Mouse (Mus musculus): ENCODE measurements around the gene Cdc123. TPM values are rescaled to one million over a fixed set of nuclear protein-coding genes. Genes with fewer than 3 reads are reported as not detected.

Cdc123 gene
- total and polyA plus RNA-seq, 2 experiments from 2014 or later = 52.6 to 161 TPM

- Histone ChIP-seq H3K9ac (replicated peaks; ENCODE audit: low read depth, low read length) (no peak overlapping the region), H3K27me3 (ENCODE audit: control insufficient read depth, insufficient read depth, low read length) (no peaks in the 10 kb centered on the region), H3K9me3 (replicated peaks; ENCODE audit: control insufficient read depth, low read length) (peaks cover 4% of the 10 kb centered on the region; the same call in 1 of the 2 replicates), H3K4me3 (ENCODE audit: low read depth, low read length) (no peak overlapping the region), H3K36me3 (replicated peaks; ENCODE audit: control insufficient read depth, insufficient read depth, low read length) (no peaks in the 10 kb centered on the region), H3K27ac (ENCODE audit: low read depth) (no peak overlapping the region), H3K4me2 (ENCODE audit: low read depth, low read length) (no peak overlapping the region), H3K4me1 (ENCODE audit: control insufficient read depth, insufficient read depth) (no peaks in the 10 kb centered on the region)
- WGBS = 75% methylated on average over 5 of the region's 5 CpGs
- ATAC-seq (ENCODE audit: insufficient read depth, low read depth) (no peak), DNase-seq (ENCODE audit: low spot score) (no peak)
- TF ChIP-seq CTCF (IDR thresholded peaks at IDR 0.05; ENCODE audit: low read depth) = no peak
- no peak for TF ChIP-seq EP300 (IDR thresholded peaks at IDR 0.05; ENCODE audit: low read depth)
Observed at GRCm38 (mm10) chr2:5747545-5748043, 97.4 kb downstream of the Cdc123 start.

DNA sequence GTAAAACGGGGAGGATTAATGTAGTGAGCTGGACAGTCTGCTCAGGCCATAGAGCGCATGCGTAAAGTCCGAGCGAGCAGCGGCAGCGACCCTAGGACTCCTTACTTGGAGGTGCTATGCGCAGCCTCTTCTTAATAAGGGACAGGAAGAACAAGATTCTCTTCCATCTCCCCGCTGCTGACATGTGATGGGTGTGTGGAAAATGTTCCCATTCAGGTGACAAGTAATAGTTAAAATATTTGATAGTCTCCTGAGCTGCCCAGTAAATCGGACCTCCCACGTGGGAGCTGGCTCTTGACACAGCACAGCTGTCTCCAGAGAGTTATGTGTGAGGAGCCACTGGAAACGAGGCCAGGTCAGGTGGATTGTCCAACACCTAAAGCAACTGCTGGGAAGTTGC is 98.4 kb downstream of the Cdc123 start:
- Histone ChIP-seq H3K4me1 (ENCODE audit: control insufficient read depth, insufficient read depth) (no peaks in the 10 kb centered on the region), H3K27ac (ENCODE audit: low read depth) (no peak overlapping the region), H3K27me3 (ENCODE audit: control insufficient read depth, insufficient read depth, low read length) (no peaks in the 10 kb centered on the region), H3K9me3 (replicated peaks; ENCODE audit: control insufficient read depth, low read length) (peaks cover 4% of the 10 kb centered on the region; the same call in 1 of the 2 replicates), H3K9ac (replicated peaks; ENCODE audit: low read depth, low read length) (no peak overlapping the region), H3K4me2 (ENCODE audit: low read depth, low read length) (no peak overlapping the region), H3K36me3 (replicated peaks; ENCODE audit: control insufficient read depth, insufficient read depth, low read length) (no peaks in the 10 kb centered on the region), H3K4me3 (ENCODE audit: low read depth, low read length) (no peak overlapping the region)
- no peak for ATAC-seq (ENCODE audit: insufficient read depth, low read depth)
- DNase-seq (ENCODE audit: low spot score) = no peak
- TF ChIP-seq EP300 (IDR thresholded peaks at IDR 0.05; ENCODE audit: low read depth) (no peak), CTCF (IDR thresholded peaks at IDR 0.05; ENCODE audit: low read depth) (no peak)
- 67% methylated on average over 12 of the region's 12 CpGs for WGBS

Other genes with a start within 250 kb of the Cdc123 start
- 1.1 and 5.4 TPM in 2 replicates for gene Camk1d, start 130.6 kb downstream of the Cdc123 start, total RNA-seq (2014; rRNA removed; ENCODE audit: low replicate concordance)
- 2.2 and 3.0 TPM in 2 replicates for gene Camk1d, start 130.6 kb downstream of the Cdc123 start, polyA plus RNA-seq (2015; fragmentation: Nextera tagmentation; extraction: Ambion mirVana)
- 14.1 and 15.7 TPM in 2 replicates for gene Nudt5, start 145 bp downstream of the Cdc123 start, total RNA-seq (2014; rRNA removed; ENCODE audit: low replicate concordance)
- 26.8 and 27.1 TPM in 2 replicates for gene Nudt5, start 145 bp downstream of the Cdc123 start, polyA plus RNA-seq (2015; fragmentation: Nextera tagmentation; extraction: Ambion mirVana)
- gene Gm13199, start 17.8 kb upstream of the Cdc123 start, total RNA-seq (2014; rRNA removed; ENCODE audit: low replicate concordance) = 7.1 TPM in 1 of 2 replicates, not detected in the other
- 0.16 and 0.22 TPM in 2 replicates for gene Gm13199, start 17.8 kb upstream of the Cdc123 start, polyA plus RNA-seq (2015; fragmentation: Nextera tagmentation; extraction: Ambion mirVana)
- 36.7 and 37.3 TPM in 2 replicates for gene Sec61a2, start 50.3 kb upstream of the Cdc123 start, total RNA-seq (2014; rRNA removed; ENCODE audit: low replicate concordance)
- gene Sec61a2, start 50.3 kb upstream of the Cdc123 start, polyA plus RNA-seq (2015; fragmentation: Nextera tagmentation; extraction: Ambion mirVana) = 26.4 and 27.8 TPM in 2 replicates
- 1.6 and 2.4 TPM in 2 replicates for gene Dhtkd1, start 97.6 kb upstream of the Cdc123 start, total RNA-seq (2014; rRNA removed; ENCODE audit: low replicate concordance)
- 1.2 and 1.3 TPM in 2 replicates for gene Dhtkd1, start 97.6 kb upstream of the Cdc123 start, polyA plus RNA-seq (2015; fragmentation: Nextera tagmentation; extraction: Ambion mirVana)
- gene Upf2, start 106.3 kb upstream of the Cdc123 start, total RNA-seq (2014; rRNA removed; ENCODE audit: low replicate concordance) = 2.7 and 5.6 TPM in 2 replicates
- gene Upf2, start 106.3 kb upstream of the Cdc123 start, polyA plus RNA-seq (2015; fragmentation: Nextera tagmentation; extraction: Ambion mirVana) = 3.5 and 3.6 TPM in 2 replicates